Mouse (Mus musculus) E14TG2a.4 (cell line): Measurements from ENCODE around the gene Herc2.

Experiments used
- CTCF ChIP-seq: conservative IDR thresholded peaks from 2 replicates; pipeline ENCODE4 v1.5.1; 2014; ENCODE audit warnings: low read length
- NANOG ChIP-seq: IDR thresholded peaks from 2 replicates; pipeline ENCODE4 v1.6.1; 2014; ENCODE audit warnings: borderline replicate concordance, low read length, mixed read lengths
- POU5F1 ChIP-seq: IDR thresholded peaks from 2 replicates; pipeline ENCODE4 v1.6.1; 2014; ENCODE audit warnings: low read length, borderline replicate concordance

- TF ChIP-seq NANOG = no peak
- no peak for TF ChIP-seq CTCF
- TF ChIP-seq POU5F1 = no peak
These were observed 103.2 kb downstream of the Herc2 start for GRCm38 (mm10) chr7:56153161-56153560.
